Mouse (Mus musculus): ENCODE data around the gene Focad. TPM values are rescaled to one million over a fixed set of nuclear protein-coding genes. Genes with fewer than 3 reads are reported as not detected.
"Not testable (repeated sequence)": the region's sequence is repeated elsewhere in the genome, so short reads cannot be mapped to it uniquely, and the experiment has no call there.

Focad gene
- polyA plus RNA-seq, 1 experiment = 14.6 TPM

- Histone ChIP-seq H3K4me3 (ENCODE audit: control insufficient read depth, insufficient read depth, low read length) (no peak overlapping the region), H3K27ac (ENCODE audit: control insufficient read depth, insufficient read depth, low read length) (no peak overlapping the region), H3K27me3 (ENCODE audit: control insufficient read depth, insufficient read depth, low read length) (no peaks in the 10 kb centered on the region), H3K36me3 (ENCODE audit: control insufficient read depth, insufficient read depth, low read length) (no peaks in the 10 kb centered on the region), H3K4me1 (replicated peaks; ENCODE audit: control insufficient read depth, insufficient read depth, low read length) (no peaks in the 10 kb centered on the region)
- TF ChIP-seq CTCF (IDR thresholded peaks at IDR 0.05; ENCODE audit: borderline replicate concordance, control insufficient read depth, extremely low read depth, insufficient read depth, low read length, poor library complexity) (no peak), POLR2A (IDR thresholded peaks at IDR 0.05; ENCODE audit: control insufficient read depth, extremely low read depth, insufficient read depth, low read length, poor library complexity) (no peak)
- DNase-seq = no peak
- 95% methylated on average over 8 of the region's 8 CpGs for WGBS
These were observed 276.4 kb downstream of the Focad start for GRCm38 (mm10) chr4:88370819-88371218.

- TF ChIP-seq POLR2A (IDR thresholded peaks at IDR 0.05; ENCODE audit: control insufficient read depth, extremely low read depth, insufficient read depth, low read length, poor library complexity) = no peak
- TF ChIP-seq CTCF (IDR thresholded peaks at IDR 0.05; ENCODE audit: borderline replicate concordance, control insufficient read depth, extremely low read depth, insufficient read depth, low read length, poor library complexity) = no peak
- no peak overlapping the region for H3K27ac ChIP-seq (ENCODE audit: control insufficient read depth, insufficient read depth, low read length)
- 96% methylated on average over 18 of the region's 18 CpGs for WGBS
These were observed 278.1 kb downstream of the Focad start for GRCm38 (mm10) chr4:88372293-88373224.

DNA sequence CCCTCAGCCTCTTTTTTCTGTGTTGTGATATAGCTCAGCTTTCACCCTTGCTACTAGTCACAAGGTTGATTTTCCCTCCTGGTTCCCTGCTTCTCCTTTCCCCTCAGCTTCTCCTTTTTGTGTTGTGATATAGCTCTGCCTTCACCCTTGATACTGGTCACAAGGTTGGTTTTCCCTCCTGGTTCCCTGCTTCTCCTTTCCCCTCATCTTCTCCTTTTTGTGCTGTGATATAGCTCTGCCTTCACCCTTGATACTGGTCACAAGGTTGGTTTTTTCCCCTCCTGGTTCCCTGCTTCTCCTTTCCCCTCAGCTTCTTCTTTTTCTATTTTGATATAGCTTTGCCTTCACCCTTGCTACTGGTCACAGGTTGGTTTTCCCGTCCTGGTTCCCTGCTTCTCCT, 295.6 kb downstream of the Focad start:
- no peak overlapping the region for H3K27ac ChIP-seq (ENCODE audit: control insufficient read depth, insufficient read depth, low read length)
- H3K4me1 ChIP-seq (replicated peaks; ENCODE audit: control insufficient read depth, insufficient read depth, low read length) = no peaks in the 10 kb centered on the region
- DNase-seq = no peak
- H3K36me3 ChIP-seq (ENCODE audit: control insufficient read depth, insufficient read depth, low read length) = no peaks in the 10 kb centered on the region
- TF ChIP-seq CTCF (IDR thresholded peaks at IDR 0.05; ENCODE audit: borderline replicate concordance, control insufficient read depth, extremely low read depth, insufficient read depth, low read length, poor library complexity) (no peak), POLR2A (IDR thresholded peaks at IDR 0.05; ENCODE audit: control insufficient read depth, extremely low read depth, insufficient read depth, low read length, poor library complexity) (no peak)
- H3K27me3 ChIP-seq (ENCODE audit: control insufficient read depth, insufficient read depth, low read length) = no peaks in the 10 kb centered on the region
- 63% methylated on average over 1 of the region's 1 CpGs for WGBS
- no peak overlapping the region for H3K4me3 ChIP-seq (ENCODE audit: control insufficient read depth, insufficient read depth, low read length)

More at GRCm38 (mm10) chr4:88372293-88373224, 278.1 kb downstream of the Focad start:
- Histone ChIP-seq H3K4me1 (replicated peaks; ENCODE audit: control insufficient read depth, insufficient read depth, low read length) (no peaks in the 10 kb centered on the region), H3K36me3 (ENCODE audit: control insufficient read depth, insufficient read depth, low read length) (no peaks in the 10 kb centered on the region), H3K4me3 (ENCODE audit: control insufficient read depth, insufficient read depth, low read length) (no peak overlapping the region), H3K27me3 (ENCODE audit: control insufficient read depth, insufficient read depth, low read length) (no peaks in the 10 kb centered on the region)
- DNase-seq = no peak

GRCm38 (mm10) chr4:88390596-88390995, 296.2 kb downstream of the Focad start:
- not testable (repeated sequence) for H3K4me1 ChIP-seq (replicated peaks; ENCODE audit: control insufficient read depth, insufficient read depth, low read length); H3K27me3 ChIP-seq (ENCODE audit: control insufficient read depth, insufficient read depth, low read length)
- 92% methylated on average over 1 of the region's 1 CpGs for WGBS

GRCm38 (mm10) chr4:88395717-88396116, 301.3 kb downstream of the Focad start:
- Histone ChIP-seq H3K36me3 (ENCODE audit: control insufficient read depth, insufficient read depth, low read length) (no peaks in the 10 kb centered on the region), H3K27ac (ENCODE audit: control insufficient read depth, insufficient read depth, low read length) (no peak overlapping the region), H3K27me3 (ENCODE audit: control insufficient read depth, insufficient read depth, low read length) (no peaks in the 10 kb centered on the region), H3K4me3 (ENCODE audit: control insufficient read depth, insufficient read depth, low read length) (no peak overlapping the region), H3K4me1 (replicated peaks; ENCODE audit: control insufficient read depth, insufficient read depth, low read length) (no peaks in the 10 kb centered on the region)
- DNase-seq = no peak
- no peak for TF ChIP-seq CTCF (IDR thresholded peaks at IDR 0.05; ENCODE audit: borderline replicate concordance, control insufficient read depth, extremely low read depth, insufficient read depth, low read length, poor library complexity)
- TF ChIP-seq POLR2A (IDR thresholded peaks at IDR 0.05; ENCODE audit: control insufficient read depth, extremely low read depth, insufficient read depth, low read length, poor library complexity) = no peak
- WGBS = 30% methylated on average over 3 of the region's 3 CpGs

More at GRCm38 (mm10) chr4:88390596-88390995, 296.2 kb downstream of the Focad start:
- H3K36me3 ChIP-seq (ENCODE audit: control insufficient read depth, insufficient read depth, low read length); H3K27ac ChIP-seq (ENCODE audit: control insufficient read depth, insufficient read depth, low read length); DNase-seq; H3K4me3 ChIP-seq (ENCODE audit: control insufficient read depth, insufficient read depth, low read length): not testable (repeated sequence)

GRCm38 (mm10) chr4:88396995-88397521, 302.6 kb downstream of the Focad start:
- no peak for DNase-seq
- Histone ChIP-seq H3K4me1 (replicated peaks; ENCODE audit: control insufficient read depth, insufficient read depth, low read length) (no peaks in the 10 kb centered on the region), H3K4me3 (ENCODE audit: control insufficient read depth, insufficient read depth, low read length) (no peak overlapping the region), H3K27me3 (ENCODE audit: control insufficient read depth, insufficient read depth, low read length) (no peaks in the 10 kb centered on the region), H3K36me3 (ENCODE audit: control insufficient read depth, insufficient read depth, low read length) (no peaks in the 10 kb centered on the region), H3K27ac (ENCODE audit: control insufficient read depth, insufficient read depth, low read length) (no peak overlapping the region)
- TF ChIP-seq POLR2A (IDR thresholded peaks at IDR 0.05; ENCODE audit: control insufficient read depth, extremely low read depth, insufficient read depth, low read length, poor library complexity) (no peak), CTCF (IDR thresholded peaks at IDR 0.05; ENCODE audit: borderline replicate concordance, control insufficient read depth, extremely low read depth, insufficient read depth, low read length, poor library complexity) (no peak)
- 90% methylated on average over 6 of the region's 6 CpGs for WGBS
